Mouse (Mus musculus) CH12.LX (cell line): ENCODE data around the gene Pdcd4. TPM values are rescaled to one million over a fixed set of nuclear protein-coding genes. Genes with fewer than 3 reads are reported as not detected.

Source experiments
- DNase-seq: peaks from one replicate; pipeline ENCODE4 v3.0.0-alpha.2; 2013; ENCODE audit errors: extremely low read depth
- H3K27ac ChIP-seq: 2 replicates; pipeline ENCODE4 v1.5.1; 2012; ENCODE audit warnings: low read depth, mild to moderate bottlenecking, control low read depth, moderate library complexity; ENCODE audit not compliant: insufficient read depth
- H3K27me3 ChIP-seq: replicated peaks from 2 replicates; pipeline ENCODE3; 2012; ENCODE audit warnings: inconsistent platforms
- H3K36me3 ChIP-seq, 2 experiments: replicated peaks in 1 of 2; 2 replicates each; pipeline versions ENCODE3 to v1.6.1; 2012; ENCODE audit warnings: inconsistent platforms in 1 of 2, low read length in 1 of 2, mild to moderate bottlenecking in 1 of 2, mixed read lengths in 1 of 2, moderate library complexity in 1 of 2; ENCODE audit not compliant: control insufficient read depth in 1 of 2, insufficient read depth in 1 of 2
- H3K4me1 ChIP-seq, 2 experiments: 2 replicates each; pipeline ENCODE4 v1.6.1; 2012; ENCODE audit warnings: inconsistent platforms in 1 of 2, moderate library complexity in 1 of 2; ENCODE audit not compliant: insufficient read depth in 2 of 2, control insufficient read depth in 1 of 2
- H3K4me2 ChIP-seq: 2 replicates; pipeline ENCODE4 v1.6.1; 2012; ENCODE audit warnings: low read depth, mild to moderate bottlenecking, control low read depth; ENCODE audit not compliant: poor library complexity, insufficient read depth, severe bottlenecking
- H3K4me3 ChIP-seq, 3 experiments: fragments of 150-350 bp in 1 of 3; sonication (generic) in 1 of 3; replicated peaks in 1 of 3; 2 replicates each; pipeline versions ENCODE3 to v1.5.1; 2011 to 2012; ENCODE audit warnings: low read depth in 2 of 3, low read length in 2 of 3, mild to moderate bottlenecking in 2 of 3, moderate library complexity in 2 of 3, control low read depth in 1 of 3, improper control_type of control experiment in 1 of 3, inconsistent platforms in 1 of 3, mixed read lengths in 1 of 3; ENCODE audit not compliant: poor library complexity in 1 of 3
- H3K79me2 ChIP-seq: replicated peaks from 2 replicates; pipeline ENCODE4 v1.6.1; 2012; ENCODE audit warnings: mild to moderate bottlenecking, moderate library complexity; ENCODE audit not compliant: control insufficient read depth, poor library complexity, insufficient read depth, severe bottlenecking; ENCODE audit errors: extremely low read depth
- H3K9ac ChIP-seq: 2 replicates; pipeline ENCODE4 v1.6.1; 2012; ENCODE audit warnings: low read depth, mild to moderate bottlenecking, control low read depth, moderate library complexity; ENCODE audit not compliant: insufficient read depth
- H3K9me3 ChIP-seq: replicated peaks from 2 replicates; pipeline ENCODE3; 2012; ENCODE audit warnings: low read length, inconsistent platforms, mixed read lengths
- CHD1 ChIP-seq: IDR thresholded peaks from 2 replicates; pipeline ENCODE4 v1.6.1; 2012; ENCODE audit warnings: low read depth, low read length, improper control_type of control experiment, inconsistent platforms
- CHD2 ChIP-seq: IDR thresholded peaks from 2 replicates; pipeline ENCODE4 v1.6.1; 2011; ENCODE audit warnings: low read length, improper control_type of control experiment
- ELF1 ChIP-seq: IDR thresholded peaks from 2 replicates; pipeline ENCODE4 v1.6.1; 2014; ENCODE audit warnings: low read depth, mild to moderate bottlenecking, inconsistent platforms, low read length, improper control_type of control experiment
- ETS1 ChIP-seq: conservative IDR thresholded peaks from 2 replicates; pipeline ENCODE4 v1.6.1; 2012; ENCODE audit warnings: low read depth, mild to moderate bottlenecking, inconsistent platforms, low read length, improper control_type of control experiment, moderate library complexity
- JUN ChIP-seq: IDR thresholded peaks from 2 replicates; pipeline ENCODE4 v1.6.1; 2011; ENCODE audit warnings: low read depth, mild to moderate bottlenecking, low read length, improper control_type of control experiment, moderate library complexity; ENCODE audit not compliant: insufficient read depth
- JUND ChIP-seq: conservative IDR thresholded peaks from 2 replicates; pipeline ENCODE4 v1.6.1; 2011; ENCODE audit warnings: low read depth, low read length, improper control_type of control experiment
- MAZ ChIP-seq: IDR thresholded peaks from 2 replicates; pipeline ENCODE4 v1.6.1; 2012; ENCODE audit warnings: low read depth, mild to moderate bottlenecking, inconsistent platforms, low read length, improper control_type of control experiment, moderate library complexity
- MEF2A ChIP-seq: IDR thresholded peaks from 2 replicates; pipeline ENCODE4 v1.6.1; 2014; ENCODE audit warnings: low read depth, mild to moderate bottlenecking, inconsistent platforms, low read length, improper control_type of control experiment, borderline replicate concordance
- MXI1 ChIP-seq: IDR thresholded peaks from 2 replicates; pipeline ENCODE4 v1.6.1; 2011; ENCODE audit warnings: mild to moderate bottlenecking, low read depth, low read length, improper control_type of control experiment
- MYC ChIP-seq: IDR thresholded peaks from 2 replicates; pipeline ENCODE4 v1.6.1; 2011; ENCODE audit warnings: low read depth, mild to moderate bottlenecking, improper control_type of control experiment, low read length
- PAX5 ChIP-seq: IDR thresholded peaks from 2 replicates; pipeline ENCODE4 v1.6.1; 2012; ENCODE audit warnings: low read length, inconsistent platforms, mixed read lengths
- POLR2A ChIP-seq: IDR thresholded peaks from 2 replicates; pipeline ENCODE4 v1.6.1; 2011; ENCODE audit warnings: low read depth, mild to moderate bottlenecking, improper control_type of control experiment, low read length
- POLR2AphosphoS2 ChIP-seq: IDR thresholded peaks from 2 replicates; pipeline ENCODE4 v1.6.1; 2011; ENCODE audit warnings: low read depth, low read length, improper control_type of control experiment
- RAD21 ChIP-seq: IDR thresholded peaks from 2 replicates; pipeline ENCODE4 v1.6.1; 2011; ENCODE audit warnings: low read depth, mild to moderate bottlenecking, low read length, improper control_type of control experiment, moderate library complexity
- TBP ChIP-seq: conservative IDR thresholded peaks from 2 replicates; pipeline ENCODE4 v1.6.1; 2011; ENCODE audit warnings: low read depth, low read length, improper control_type of control experiment
- TCF12 ChIP-seq: IDR thresholded peaks from 2 replicates; pipeline ENCODE4 v1.6.1; 2014; ENCODE audit warnings: low read depth, mild to moderate bottlenecking, inconsistent platforms, low read length, improper control_type of control experiment
- UBTF ChIP-seq: IDR thresholded peaks from 2 replicates; pipeline ENCODE4 v1.6.1; 2012; ENCODE audit warnings: low read depth, mild to moderate bottlenecking, inconsistent platforms, low read length, improper control_type of control experiment, moderate library complexity
- USF1 ChIP-seq: IDR thresholded peaks from 2 replicates; pipeline ENCODE4 v1.6.1; 2014; ENCODE audit warnings: low read depth, mild to moderate bottlenecking, inconsistent platforms, low read length, improper control_type of control experiment
- USF2 ChIP-seq: conservative IDR thresholded peaks from 2 replicates; pipeline ENCODE4 v1.6.1; 2011; ENCODE audit warnings: low read depth, low read length, improper control_type of control experiment
- ZC3H11A ChIP-seq: IDR thresholded peaks from 2 replicates; pipeline ENCODE4 v1.6.1; 2012; ENCODE audit warnings: low read depth, mild to moderate bottlenecking, inconsistent platforms, low read length, improper control_type of control experiment
- ZKSCAN1 ChIP-seq: IDR thresholded peaks from 2 replicates; pipeline ENCODE4 v1.6.1; 2012; ENCODE audit warnings: low read depth, inconsistent platforms, low read length, improper control_type of control experiment, borderline replicate concordance
- dilution Hi-C: fragments of 300-500 bp; cut with MboI; formaldehyde crosslinking; loops from 2 replicates; pipeline ENCODE4 v1.14.3; 2020; ENCODE audit warnings: low sequenced_read_pairs; ENCODE audit not compliant: extremely low pct_unique_long_range_greater_than_20kb, extremely low pct_ligation_motif_present
- in situ Hi-C: fragments of 300-500 bp; cut with MboI; formaldehyde crosslinking; loops from 3 replicates; pipeline ENCODE4 v1.14.3; 2019; ENCODE audit warnings: low sequenced_read_pairs, low pct_ligation_motif_present, low pct_unique_long_range_greater_than_20kb, mixed read lengths
- polyA plus RNA-seq: library from polyadenylated mRNA; unstranded; fragments of >175 nt; gene quantifications from 2 replicates; pipeline ENCODE4 v1.2.1, GENCODE M21; 2012; ENCODE audit warnings: low read depth; ENCODE audit not compliant: insufficient read length
- total RNA-seq, 2 experiments: library from RNA; depleted of rRNA; stranded (reverse); fragments of 300-350 nt in 1 of 2; fragments of >200 nt in 1 of 2; gene quantifications; 2 replicates each; pipeline ENCODE4 v1.2.3; 2012 to 2014

The Pdcd4 gene
- total and polyA plus RNA-seq, 3 experiments = 24.4 to 39.0 (median 26.3) TPM

GRCm38 (mm10) chr19:53857962-53858361, 34.1 kb upstream of the Pdcd4 start:
- dilution Hi-C loops = no loop called here
- Histone ChIP-seq H3K9ac (no peak overlapping the region), H3K36me3 (peaks cover 0 to 5% of the 10 kb centered on the region in 2 experiments), H3K79me2 (no peaks in the 10 kb centered on the region), H3K4me2 (no peak overlapping the region), H3K27ac (no peak overlapping the region), H3K4me3 (no peak overlapping the region), H3K27me3 (no peaks in the 10 kb centered on the region), H3K9me3 (no peaks in the 10 kb centered on the region), H3K4me1 (peaks cover 19 to 34% of the 10 kb centered on the region in 2 experiments)
- no peak for DNase-seq
- no peak for TF ChIP-seq POLR2AphosphoS2
- no peak for TF ChIP-seq ZC3H11A
- no peak for TF ChIP-seq POLR2A
- no peak for TF ChIP-seq CHD1
- no peak for TF ChIP-seq UBTF
- TF ChIP-seq USF2 = no peak
- no peak for TF ChIP-seq JUND
- TF ChIP-seq TCF12 = no peak
- TF ChIP-seq TBP = no peak
- TF ChIP-seq MEF2A = no peak
- no peak for TF ChIP-seq USF1
- TF ChIP-seq PAX5 = no peak
- TF ChIP-seq MYC = no peak
- no peak for TF ChIP-seq MAZ
- TF ChIP-seq ELF1 = no peak
- no peak for TF ChIP-seq ETS1
- TF ChIP-seq MXI1 = no peak
- no peak for TF ChIP-seq CHD2
- TF ChIP-seq JUN = no peak
- TF ChIP-seq ZKSCAN1 = no peak
- in situ Hi-C loops = no loop called here

GRCm38 (mm10) chr19:53859149-53859548, 32.9 kb upstream of the Pdcd4 start:
- DNase-seq = no peak

More at GRCm38 (mm10) chr19:53859149-53859548, 32.9 kb upstream of the Pdcd4 start:
- no peaks in the 10 kb centered on the region for H3K79me2 ChIP-seq
- TF ChIP-seq USF1 = no peak
- no peak for TF ChIP-seq ZC3H11A
- no peak for TF ChIP-seq RAD21
- in situ Hi-C loops (no loop called here), dilution Hi-C loops (no loop called here)
- H3K4me1 ChIP-seq = peaks cover 22 to 32% of the 10 kb centered on the region in 2 experiments
- no peak overlapping the region for H3K4me2 ChIP-seq
- H3K9me3 ChIP-seq = no peaks in the 10 kb centered on the region
- H3K4me3 ChIP-seq = no peak overlapping the region
- peaks cover 0 to 10% of the 10 kb centered on the region in 2 experiments for H3K36me3 ChIP-seq
- H3K27me3 ChIP-seq = no peaks in the 10 kb centered on the region
- H3K9ac ChIP-seq = no peak overlapping the region
- H3K27ac ChIP-seq = no peak overlapping the region
